Mouse (Mus musculus): ENCODE data around the gene Cox15. TPM values are rescaled to one million over a fixed set of nuclear protein-coding genes. Genes with fewer than 3 reads are reported as not detected.

Gene Cox15
- polyA plus RNA-seq, 1 experiment, result 18.5 TPM

GRCm38 (mm10) chr19:43720061-43720460 lies 32.7 kb downstream of the Cox15 start:
- Histone ChIP-seq H3K4me1 (ENCODE audit: control insufficient read depth, insufficient read depth, low read length) (peaks cover 13% of the 10 kb centered on the region), H3K27ac (ENCODE audit: insufficient read depth, low read depth, low read length) (no peak overlapping the region), H3K4me3 (ENCODE audit: insufficient read depth, low read length) (no peak overlapping the region)
- no peak for TF ChIP-seq POLR2A (IDR thresholded peaks at IDR 0.05; ENCODE audit: borderline replicate concordance, low read depth, low read length)
- no peak for TF ChIP-seq CTCF (IDR thresholded peaks at IDR 0.05; ENCODE audit: low read depth, low read length)

GRCm38 (mm10) chr19:43711971-43712370 lies 40.8 kb downstream of the Cox15 start:
- H3K27ac ChIP-seq (ENCODE audit: insufficient read depth, low read depth, low read length), result peak overlapping the region; percentile 15; the same call in 1 of the 2 replicates

GRCm38 (mm10) chr19:43711159-43711916 lies 41.5 kb downstream of the Cox15 start:
- peaks cover 23% of the 10 kb centered on the region for H3K4me1 ChIP-seq (ENCODE audit: control insufficient read depth, insufficient read depth, low read length)
- TF ChIP-seq CTCF (IDR thresholded peaks at IDR 0.05; ENCODE audit: low read depth, low read length), result no peak
- peak; percentile 34; the same call in 1 of the 2 replicates for TF ChIP-seq POLR2A (IDR thresholded peaks at IDR 0.05; ENCODE audit: borderline replicate concordance, low read depth, low read length)
- peak overlapping the region; percentile 57 for H3K4me3 ChIP-seq (ENCODE audit: insufficient read depth, low read length)
- peak overlapping the region; percentile 100 for H3K27ac ChIP-seq (ENCODE audit: insufficient read depth, low read depth, low read length)

More at GRCm38 (mm10) chr19:43711971-43712370, 40.8 kb downstream of the Cox15 start:
- Histone ChIP-seq H3K4me1 (ENCODE audit: control insufficient read depth, insufficient read depth, low read length) (peaks cover 23% of the 10 kb centered on the region), H3K4me3 (ENCODE audit: insufficient read depth, low read length) (no peak overlapping the region)
- TF ChIP-seq POLR2A (IDR thresholded peaks at IDR 0.05; ENCODE audit: borderline replicate concordance, low read depth, low read length) (no peak), CTCF (IDR thresholded peaks at IDR 0.05; ENCODE audit: low read depth, low read length) (no peak)

- TF ChIP-seq CTCF (IDR thresholded peaks at IDR 0.05; ENCODE audit: low read depth, low read length), result no peak
- no peak for TF ChIP-seq POLR2A (IDR thresholded peaks at IDR 0.05; ENCODE audit: borderline replicate concordance, low read depth, low read length)
- peak overlapping the region; percentile 50 for H3K27ac ChIP-seq (ENCODE audit: insufficient read depth, low read depth, low read length)
- peaks cover 23% of the 10 kb centered on the region for H3K4me1 ChIP-seq (ENCODE audit: control insufficient read depth, insufficient read depth, low read length)
- no peak overlapping the region for H3K4me3 ChIP-seq (ENCODE audit: insufficient read depth, low read length)
These were observed 43.5 kb downstream of the Cox15 start for GRCm38 (mm10) chr19:43709317-43709716.

- peaks cover 23% of the 10 kb centered on the region for H3K4me1 ChIP-seq (ENCODE audit: control insufficient read depth, insufficient read depth, low read length)
- no peak for TF ChIP-seq POLR2A (IDR thresholded peaks at IDR 0.05; ENCODE audit: borderline replicate concordance, low read depth, low read length)
- no peak for TF ChIP-seq CTCF (IDR thresholded peaks at IDR 0.05; ENCODE audit: low read depth, low read length)
- no peak overlapping the region for H3K4me3 ChIP-seq (ENCODE audit: insufficient read depth, low read length)
- no peak overlapping the region for H3K27ac ChIP-seq (ENCODE audit: insufficient read depth, low read depth, low read length)
These were observed 44.6 kb downstream of the Cox15 start for GRCm38 (mm10) chr19:43708206-43708605.

GRCm38 (mm10) chr19:43704787-43705497 lies 47.9 kb downstream of the Cox15 start:
- H3K4me1 ChIP-seq (ENCODE audit: control insufficient read depth, insufficient read depth, low read length), result peaks cover 8% of the 10 kb centered on the region
- no peak for TF ChIP-seq POLR2A (IDR thresholded peaks at IDR 0.05; ENCODE audit: borderline replicate concordance, low read depth, low read length)
- no peak for TF ChIP-seq CTCF (IDR thresholded peaks at IDR 0.05; ENCODE audit: low read depth, low read length)

GRCm38 (mm10) chr19:43704211-43704610 lies 48.6 kb downstream of the Cox15 start:
- H3K4me3 ChIP-seq (ENCODE audit: insufficient read depth, low read length), result no peak overlapping the region
- peaks cover 3% of the 10 kb centered on the region for H3K4me1 ChIP-seq (ENCODE audit: control insufficient read depth, insufficient read depth, low read length)
- H3K27ac ChIP-seq (ENCODE audit: insufficient read depth, low read depth, low read length), result no peak overlapping the region
- TF ChIP-seq CTCF (IDR thresholded peaks at IDR 0.05; ENCODE audit: low read depth, low read length) (no peak), POLR2A (IDR thresholded peaks at IDR 0.05; ENCODE audit: borderline replicate concordance, low read depth, low read length) (no peak)

More at GRCm38 (mm10) chr19:43704787-43705497, 47.9 kb downstream of the Cox15 start:
- no peak overlapping the region for H3K27ac ChIP-seq (ENCODE audit: insufficient read depth, low read depth, low read length)
- H3K4me3 ChIP-seq (ENCODE audit: insufficient read depth, low read length), result no peak overlapping the region

- H3K4me3 ChIP-seq (ENCODE audit: insufficient read depth, low read length), result no peak overlapping the region
- no peak for TF ChIP-seq CTCF (IDR thresholded peaks at IDR 0.05; ENCODE audit: low read depth, low read length)
- TF ChIP-seq POLR2A (IDR thresholded peaks at IDR 0.05; ENCODE audit: borderline replicate concordance, low read depth, low read length), result no peak
- H3K27ac ChIP-seq (ENCODE audit: insufficient read depth, low read depth, low read length), result no peak overlapping the region
- H3K4me1 ChIP-seq (ENCODE audit: control insufficient read depth, insufficient read depth, low read length), result peaks cover 15% of the 10 kb centered on the region
These were observed 53.0 kb downstream of the Cox15 start for GRCm38 (mm10) chr19:43699763-43700155.

GRCm38 (mm10) chr19:43699021-43699762 lies 53.6 kb downstream of the Cox15 start:
- TF ChIP-seq POLR2A (IDR thresholded peaks at IDR 0.05; ENCODE audit: borderline replicate concordance, low read depth, low read length), result no peak
- TF ChIP-seq CTCF (IDR thresholded peaks at IDR 0.05; ENCODE audit: low read depth, low read length), result no peak
- H3K4me3 ChIP-seq (ENCODE audit: insufficient read depth, low read length), result no peak overlapping the region
- H3K27ac ChIP-seq (ENCODE audit: insufficient read depth, low read depth, low read length), result no peak overlapping the region
- peaks cover 15% of the 10 kb centered on the region for H3K4me1 ChIP-seq (ENCODE audit: control insufficient read depth, insufficient read depth, low read length)
